Mouse (Mus musculus) mouse trophoblast stem cell (cell line): ENCODE measurements at regions not wholly inside any gene's neighbourhood (a gene's known extent, or its start where the extent isn't known, plus 50 kb on each side); places are given as distances from the start of the nearest gene placed in this dataset.

Experiments
- in situ Hi-C, 2 experiments: fragments of 300-500 bp; cut with MseI, MboI; formaldehyde crosslinking; loops; 2 replicates in 1 of 2; 3 replicates in 1 of 2; pipeline ENCODE4 v1.15.1; 2025

- in situ Hi-C loops, result no loop called here
These were observed 193.3 kb upstream of the Egln3 start for GRCm38 (mm10) chr12:54396952-54397351.

- in situ Hi-C loops, result no loop called here
These were observed 192.7 kb upstream of the Egln3 start for GRCm38 (mm10) chr12:54396341-54396740.

- in situ Hi-C loops, result no loop called here
These were observed 181.7 kb upstream of the Egln3 start for GRCm38 (mm10) chr12:54385401-54385800.

GRCm38 (mm10) chr12:54384116-54384515, 180.5 kb upstream of the Egln3 start:
- in situ Hi-C loops, result no loop called here

- in situ Hi-C loops, result no loop called here
These were observed 179.3 kb upstream of the Egln3 start for GRCm38 (mm10) chr12:54382965-54383364.

- in situ Hi-C loops, result no loop called here
These were observed 178.4 kb upstream of the Egln3 start for GRCm38 (mm10) chr12:54382061-54382460.

GRCm38 (mm10) chr12:54380322-54380721, 176.7 kb upstream of the Egln3 start:
- in situ Hi-C loops, result no loop called here

GRCm38 (mm10) chr12:54378576-54378975, 174.9 kb upstream of the Egln3 start:
- in situ Hi-C loops, result no loop called here

GRCm38 (mm10) chr12:54374060-54374459, 170.4 kb upstream of the Egln3 start:
- in situ Hi-C loops, result no loop called here

GRCm38 (mm10) chr12:54369217-54369616, 165.6 kb upstream of the Egln3 start:
- in situ Hi-C loops, result no loop called here

- in situ Hi-C loops, result no loop called here
These were observed 160.9 kb upstream of the Egln3 start for GRCm38 (mm10) chr12:54364381-54365095.

- in situ Hi-C loops, result no loop called here
These were observed 158.1 kb upstream of the Egln3 start for GRCm38 (mm10) chr12:54361762-54362161.

GRCm38 (mm10) chr12:54354187-54354586, 150.5 kb upstream of the Egln3 start:
- in situ Hi-C loops, result no loop called here

GRCm38 (mm10) chr12:54353694-54354093, 150.0 kb upstream of the Egln3 start:
- in situ Hi-C loops, result no loop called here

- in situ Hi-C loops, result no loop called here
These were observed 149.4 kb upstream of the Egln3 start for GRCm38 (mm10) chr12:54352963-54353606.

- in situ Hi-C loops, result no loop called here
These were observed 146.6 kb upstream of the Egln3 start for GRCm38 (mm10) chr12:54350293-54350692.

- in situ Hi-C loops, result no loop called here
These were observed 145.7 kb upstream of the Egln3 start for GRCm38 (mm10) chr12:54349403-54349802.

GRCm38 (mm10) chr12:54343493-54343892, 139.8 kb upstream of the Egln3 start:
- in situ Hi-C loops, result no loop called here

- in situ Hi-C loops, result no loop called here
These were observed 131.8 kb upstream of the Egln3 start for GRCm38 (mm10) chr12:54335509-54335908.

- in situ Hi-C loops, result no loop called here
These were observed 131.0 kb upstream of the Egln3 start for GRCm38 (mm10) chr12:54334491-54335132.

GRCm38 (mm10) chr12:54333632-54334321, 130.1 kb upstream of the Egln3 start:
- in situ Hi-C loops, result no loop called here

- in situ Hi-C loops, result no loop called here
These were observed 123.8 kb upstream of the Egln3 start for GRCm38 (mm10) chr12:54327483-54327882.
